Mouse (Mus musculus) E14TG2a.4 (cell line): ENCODE measurements around the gene Islr2.

Experiments
- CTCF ChIP-seq: conservative IDR thresholded peaks from 2 replicates; pipeline ENCODE4 v1.5.1; 2014; ENCODE audit warnings: low read length
- NANOG ChIP-seq: IDR thresholded peaks from 2 replicates; pipeline ENCODE4 v1.6.1; 2014; ENCODE audit warnings: borderline replicate concordance, low read length, mixed read lengths
- POU5F1 ChIP-seq: IDR thresholded peaks from 2 replicates; pipeline ENCODE4 v1.6.1; 2014; ENCODE audit warnings: low read length, borderline replicate concordance

DNA sequence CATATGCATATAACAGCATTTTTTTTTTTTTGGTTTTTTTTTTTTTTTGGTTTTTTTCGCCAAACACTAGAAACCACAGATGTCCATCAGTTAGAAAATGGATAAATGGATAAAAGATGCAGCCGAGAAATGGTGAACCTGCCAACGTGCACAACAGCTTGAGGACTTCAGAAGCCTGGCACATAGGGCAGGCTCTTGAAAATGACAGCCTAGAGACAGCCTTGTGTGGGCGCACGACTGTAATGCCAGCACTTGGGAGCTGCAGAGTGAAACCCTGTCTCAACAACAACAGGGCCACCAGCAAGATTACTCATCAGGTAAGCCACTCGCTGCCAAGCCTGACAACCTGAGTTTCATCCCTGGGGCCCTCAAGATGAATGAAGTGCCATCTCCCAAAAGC, 34.7 kb downstream of the Islr2 start:
- no peak for TF ChIP-seq CTCF
- no peak for TF ChIP-seq POU5F1
- TF ChIP-seq NANOG = no peak
